Mouse (Mus musculus): ENCODE measurements at regions not wholly inside any gene's neighbourhood (a gene's known extent, or its start where the extent isn't known, plus 50 kb on each side); places are given as distances from the start of the nearest gene placed in this dataset.

GRCm38 (mm10) chr11:34904271-34904670 is 70.8 kb upstream of the Spdl1 start:
- no peak for DNase-seq
- Histone ChIP-seq H3K4me3 (replicated peaks; ENCODE audit: insufficient read depth, low read depth, low read length) (no peak overlapping the region), H3K27me3 (ENCODE audit: control insufficient read depth, insufficient read depth, low read length) (no peaks in the 10 kb centered on the region), H3K4me1 (ENCODE audit: control insufficient read depth, insufficient read depth, low read length) (no peaks in the 10 kb centered on the region), H3K27ac (ENCODE audit: insufficient read depth, low read length) (no peak overlapping the region)
- no peak for TF ChIP-seq POLR2A (IDR thresholded peaks at IDR 0.05; ENCODE audit: borderline replicate concordance, insufficient read depth, low read length)
- WGBS: 63% methylated on average over 4 of the region's 4 CpGs

GRCm38 (mm10) chr11:34899400-34899799 is 66.0 kb upstream of the Spdl1 start:
- no peak for TF ChIP-seq POLR2A (IDR thresholded peaks at IDR 0.05; ENCODE audit: borderline replicate concordance, insufficient read depth, low read length)
- no peak for TF ChIP-seq CTCF (IDR thresholded peaks at IDR 0.05; ENCODE audit: borderline replicate concordance, insufficient read depth, low read depth, low read length)
- Histone ChIP-seq H3K4me3 (replicated peaks; ENCODE audit: insufficient read depth, low read depth, low read length) (no peak overlapping the region), H3K4me1 (ENCODE audit: control insufficient read depth, insufficient read depth, low read length) (no peaks in the 10 kb centered on the region), H3K27me3 (ENCODE audit: control insufficient read depth, insufficient read depth, low read length) (no peaks in the 10 kb centered on the region), H3K27ac (ENCODE audit: insufficient read depth, low read length) (no peak overlapping the region)
- no peak for DNase-seq
- 68% methylated on average over 3 of the region's 3 CpGs for WGBS

- Histone ChIP-seq H3K27me3 (ENCODE audit: control insufficient read depth, insufficient read depth, low read length) (no peaks in the 10 kb centered on the region), H3K27ac (ENCODE audit: insufficient read depth, low read length) (no peak overlapping the region), H3K4me1 (ENCODE audit: control insufficient read depth, insufficient read depth, low read length) (no peaks in the 10 kb centered on the region), H3K4me3 (replicated peaks; ENCODE audit: insufficient read depth, low read depth, low read length) (no peak overlapping the region)
- 75% methylated on average over 7 of the region's 7 CpGs for WGBS
- TF ChIP-seq CTCF (IDR thresholded peaks at IDR 0.05; ENCODE audit: borderline replicate concordance, insufficient read depth, low read depth, low read length) (no peak), POLR2A (IDR thresholded peaks at IDR 0.05; ENCODE audit: borderline replicate concordance, insufficient read depth, low read length) (no peak)
- DNase-seq: no peak
Observed at GRCm38 (mm10) chr11:34895624-34896023, 62.2 kb upstream of the Spdl1 start.

- no peak for DNase-seq
- 69% methylated on average over 7 of the region's 7 CpGs for WGBS
- no peaks in the 10 kb centered on the region for H3K27me3 ChIP-seq (ENCODE audit: control insufficient read depth, insufficient read depth, low read length)
- H3K4me3 ChIP-seq (replicated peaks; ENCODE audit: insufficient read depth, low read depth, low read length): no peak overlapping the region
- no peaks in the 10 kb centered on the region for H3K4me1 ChIP-seq (ENCODE audit: control insufficient read depth, insufficient read depth, low read length)
- no peak overlapping the region for H3K27ac ChIP-seq (ENCODE audit: insufficient read depth, low read length)
- TF ChIP-seq CTCF (IDR thresholded peaks at IDR 0.05; ENCODE audit: borderline replicate concordance, insufficient read depth, low read depth, low read length) (no peak), POLR2A (IDR thresholded peaks at IDR 0.05; ENCODE audit: borderline replicate concordance, insufficient read depth, low read length) (no peak)
Observed at GRCm38 (mm10) chr11:34888374-34889136, 55.1 kb upstream of the Spdl1 start.

GRCm38 (mm10) chr11:34887587-34887986 is 54.1 kb upstream of the Spdl1 start:
- Histone ChIP-seq H3K27ac (ENCODE audit: insufficient read depth, low read length) (no peak overlapping the region), H3K4me1 (ENCODE audit: control insufficient read depth, insufficient read depth, low read length) (no peaks in the 10 kb centered on the region), H3K4me3 (replicated peaks; ENCODE audit: insufficient read depth, low read depth, low read length) (no peak overlapping the region), H3K27me3 (ENCODE audit: control insufficient read depth, insufficient read depth, low read length) (no peaks in the 10 kb centered on the region)
- DNase-seq: no peak
- TF ChIP-seq POLR2A (IDR thresholded peaks at IDR 0.05; ENCODE audit: borderline replicate concordance, insufficient read depth, low read length) (no peak), CTCF (IDR thresholded peaks at IDR 0.05; ENCODE audit: borderline replicate concordance, insufficient read depth, low read depth, low read length) (no peak)
- WGBS: 83% methylated on average over 3 of the region's 3 CpGs
